14 mouse cellular contexts compared by ENCODE assay signal in the genomic region with DNA sequence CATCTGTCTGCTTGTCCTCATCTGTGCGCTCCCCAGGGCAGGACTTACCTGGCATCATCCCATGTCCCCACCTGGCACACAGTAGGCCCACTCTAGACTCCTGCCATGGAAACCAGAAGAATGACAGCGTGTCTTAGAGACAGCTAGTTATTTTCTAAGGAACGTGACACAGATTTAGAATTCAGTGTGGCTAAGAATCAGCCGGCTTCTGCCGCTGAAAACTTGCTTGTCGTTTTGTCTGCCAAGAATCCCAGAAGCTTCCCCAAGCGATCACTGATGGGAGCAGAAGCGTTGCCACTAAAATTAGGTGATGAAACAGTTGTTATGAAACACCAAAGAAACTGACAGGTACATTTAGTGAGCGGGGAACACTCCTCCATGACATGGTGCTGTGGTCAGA.
"Had no signal": no experiment of that assay in that cellular context is flagged by ENCODE, and none has a peak within 500 bp of the region (broad histone marks: within the 10 kb centered on the region; RNA-seq: fewer than 3 reads in every experiment).

No protein-coding gene starts in this region.

- H3K36me3 ChIP-seq: kidney, embryonic 15.5 days; limb, embryonic 15.5 days; liver, embryonic 12.5 days; lung, embryonic 15.5 days; midbrain, embryonic 12.5 days; neural tube, embryonic 13.5 days had no signal

- H3K4me2 ChIP-seq: kidney, embryonic 15.5 days; limb, embryonic 15.5 days; liver, embryonic 12.5 days; lung, embryonic 15.5 days; midbrain, embryonic 12.5 days; neural tube, embryonic 13.5 days had no signal

- H3K27me3 ChIP-seq: kidney, embryonic 15.5 days; liver, embryonic 12.5 days; lung, embryonic 15.5 days had no signal

- H3K4me1 ChIP-seq: limb, embryonic 15.5 days; liver, embryonic 12.5 days; lung, embryonic 15.5 days; midbrain, embryonic 12.5 days had no signal

- H3K9me3 ChIP-seq: kidney, embryonic 15.5 days; limb, embryonic 15.5 days; liver, embryonic 12.5 days; lung, embryonic 15.5 days; midbrain, embryonic 12.5 days; neural tube, embryonic 13.5 days had no signal

- H3K27ac ChIP-seq: kidney, embryonic 15.5 days; limb, embryonic 15.5 days; liver, embryonic 12.5 days; lung, embryonic 15.5 days; macrophage; midbrain, embryonic 12.5 days; neural tube, embryonic 13.5 days had no signal

- DNase-seq: kidney, adult 2 months; kidney, postnatal 14 days; lung, postnatal 14 days; retina, postnatal 1 day; thymus, postnatal 4 days had no signal

- H3K9ac ChIP-seq: kidney, embryonic 15.5 days; limb, embryonic 15.5 days; liver, embryonic 12.5 days; lung, embryonic 15.5 days; midbrain, embryonic 12.5 days; neural tube, embryonic 13.5 days had no signal

- H3K4me3 ChIP-seq: kidney, embryonic 15.5 days; limb, embryonic 15.5 days; liver, embryonic 12.5 days; lung, embryonic 15.5 days; midbrain, embryonic 12.5 days; neural tube, embryonic 13.5 days had no signal

- ATAC-seq: intestine, embryonic 16.5 days; liver, embryonic 12.5 days; midbrain, embryonic 16.5 days had no signal
